Mouse (Mus musculus) urinary bladder, postnatal 10 days (tissue): Measurements from ENCODE around the gene Ampd1.
A peak's percentile ranks its signal among the peaks of the same experiment; 100 is the strongest.
"Not testable (repeated sequence)": the region's sequence is repeated elsewhere in the genome, so short reads cannot be mapped to it uniquely, and the experiment has no call there.

Source experiments
- DNase-seq: peaks from one replicate; pipeline ENCODE4 v3.0.0; 2022; ENCODE audit warnings: low spot score

Ampd1 gene

DNA sequence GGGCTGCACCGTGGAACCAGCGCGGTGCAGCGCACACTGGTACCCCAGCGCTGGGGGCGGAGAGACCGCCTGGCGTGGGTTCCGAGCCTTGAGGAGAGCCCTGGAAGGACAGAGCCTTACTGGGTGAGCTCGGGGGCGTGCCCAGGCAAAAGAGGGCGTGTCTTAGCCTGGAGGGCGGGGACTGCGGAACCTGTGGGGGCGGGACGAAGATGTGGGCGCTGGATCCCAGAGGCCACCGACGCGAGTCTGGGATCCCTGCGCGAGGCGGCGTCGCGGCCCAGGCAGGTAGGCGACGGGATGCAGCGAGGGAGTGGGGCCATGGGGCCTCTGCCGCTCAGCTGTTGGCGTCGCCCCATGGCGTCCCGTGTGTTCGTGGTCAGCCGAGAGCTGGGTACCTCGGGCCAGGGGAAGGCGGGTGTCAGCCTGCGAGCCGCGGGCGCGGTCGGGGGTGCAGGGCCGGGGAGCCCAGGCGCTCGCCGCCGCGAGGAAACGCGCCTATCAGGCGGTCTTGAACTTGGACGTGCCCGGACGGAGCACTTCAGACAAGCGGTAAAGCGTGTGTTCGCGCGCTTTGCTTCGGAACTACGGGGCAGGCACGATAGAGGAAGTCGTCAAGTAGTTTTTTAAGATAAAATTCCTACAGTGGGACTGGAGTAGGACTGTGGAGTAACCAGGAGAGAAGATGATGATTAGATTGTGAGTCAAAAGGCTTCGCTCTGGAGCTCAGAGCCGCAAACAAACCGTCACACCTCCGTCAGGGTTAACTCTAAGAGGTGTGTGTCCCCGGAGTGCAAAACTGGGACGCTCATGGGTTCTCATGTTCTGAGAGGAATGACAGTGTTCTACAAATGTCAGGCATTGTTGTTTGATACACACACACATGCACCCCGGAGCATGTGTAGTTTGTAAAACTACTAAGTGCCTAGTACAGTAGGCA is 28.9 kb downstream of the Ampd1 start, which contains the start of gene Dennd2c:
Dennd2c (plus strand) TSS at position 151 of the 937 bp plus-strand sequence.
- peak; percentile 91 for DNase-seq

GRCm38 (mm10) chr3:103107565-103108240 is 33.9 kb downstream of the Ampd1 start:
- no peak for DNase-seq

DNA sequence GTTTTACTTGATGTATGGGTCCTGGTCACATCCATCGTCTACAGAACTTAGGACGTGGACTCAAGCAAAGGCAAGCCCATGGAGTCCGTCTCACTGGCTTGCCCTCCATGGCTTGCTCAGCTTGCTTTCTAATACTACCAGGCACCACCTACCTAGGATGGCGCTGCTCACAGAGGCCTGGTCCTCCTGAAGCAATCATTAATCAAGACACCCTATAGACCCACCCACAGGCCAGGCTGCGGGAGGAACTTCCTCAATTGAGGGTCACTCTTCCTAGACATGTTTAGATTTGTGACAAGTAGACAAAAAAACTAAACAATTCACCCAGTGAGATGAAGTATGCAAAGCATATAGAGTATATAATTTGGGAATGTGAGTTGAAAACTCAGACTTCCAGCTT is 38.4 kb downstream of the Ampd1 start:
- no peak for DNase-seq

GRCm38 (mm10) chr3:103123636-103124035 is 49.8 kb downstream of the Ampd1 start:
- DNase-seq = no peak

DNA sequence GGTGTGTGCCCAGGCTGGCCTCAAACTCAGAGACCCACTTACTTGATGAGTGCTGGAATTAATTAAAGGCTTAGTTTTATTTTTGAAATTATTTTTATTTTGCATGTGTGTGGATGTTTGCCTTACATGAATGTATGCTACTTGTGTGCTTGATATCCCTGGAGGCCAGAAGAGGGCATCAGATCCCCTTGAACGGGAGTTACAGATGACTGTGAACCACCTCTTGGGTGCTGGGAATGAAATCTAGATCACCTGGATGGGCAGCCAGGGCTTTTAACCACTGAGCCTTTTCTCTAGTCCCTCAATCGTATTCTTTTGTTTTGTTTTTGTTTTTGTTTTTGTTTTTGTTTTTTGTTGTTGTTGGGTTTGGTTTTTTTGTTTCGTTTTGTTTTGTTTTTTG is 52.3 kb downstream of the Ampd1 start:
- no peak for DNase-seq

DNA sequence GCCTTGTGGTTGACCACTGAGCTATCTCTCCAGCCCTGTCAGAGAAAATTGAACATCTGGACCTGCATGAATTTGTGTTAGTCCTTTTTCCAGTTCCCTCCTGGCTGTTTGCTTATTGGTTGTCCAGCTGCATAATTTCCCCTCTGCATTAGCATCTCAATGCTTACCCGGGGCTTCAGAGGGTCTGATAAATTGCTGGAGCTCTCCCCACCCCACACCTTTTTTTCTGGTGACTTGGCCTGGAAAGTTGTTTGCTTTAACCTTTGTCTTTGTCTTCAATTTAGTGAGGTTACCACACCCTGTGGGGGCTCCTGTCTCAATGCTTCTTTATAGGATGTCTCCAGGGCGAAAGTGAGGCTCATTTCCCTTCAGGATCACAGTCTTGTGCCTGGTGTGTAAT is 53.4 kb downstream of the Ampd1 start:
- DNase-seq = no peak

GRCm38 (mm10) chr3:103127721-103128120 is 53.9 kb downstream of the Ampd1 start:
- no peak for DNase-seq

DNA sequence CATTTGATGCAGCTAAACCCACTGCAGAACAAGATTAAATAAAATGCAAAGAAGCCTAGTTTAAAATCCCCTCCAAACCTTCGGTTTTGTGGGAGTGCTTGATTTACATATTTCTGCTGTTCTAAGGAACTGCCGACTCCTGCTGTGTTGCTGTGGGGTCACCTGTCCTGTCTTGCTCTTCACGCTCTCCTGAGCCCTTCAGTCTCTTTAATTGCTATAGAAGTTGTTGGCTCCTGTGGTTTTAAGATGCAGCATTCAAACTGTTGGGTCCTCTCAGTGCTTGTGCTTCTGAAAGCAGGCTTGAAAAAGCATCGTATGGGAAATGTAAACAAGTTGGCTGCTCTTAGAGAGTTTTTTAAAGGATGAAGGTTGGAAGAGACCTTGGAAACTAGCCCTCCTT is 54.4 kb downstream of the Ampd1 start:
- no peak for DNase-seq

- no peak for DNase-seq
These were observed 55.7 kb downstream of the Ampd1 start for GRCm38 (mm10) chr3:103129367-103130159.

DNA sequence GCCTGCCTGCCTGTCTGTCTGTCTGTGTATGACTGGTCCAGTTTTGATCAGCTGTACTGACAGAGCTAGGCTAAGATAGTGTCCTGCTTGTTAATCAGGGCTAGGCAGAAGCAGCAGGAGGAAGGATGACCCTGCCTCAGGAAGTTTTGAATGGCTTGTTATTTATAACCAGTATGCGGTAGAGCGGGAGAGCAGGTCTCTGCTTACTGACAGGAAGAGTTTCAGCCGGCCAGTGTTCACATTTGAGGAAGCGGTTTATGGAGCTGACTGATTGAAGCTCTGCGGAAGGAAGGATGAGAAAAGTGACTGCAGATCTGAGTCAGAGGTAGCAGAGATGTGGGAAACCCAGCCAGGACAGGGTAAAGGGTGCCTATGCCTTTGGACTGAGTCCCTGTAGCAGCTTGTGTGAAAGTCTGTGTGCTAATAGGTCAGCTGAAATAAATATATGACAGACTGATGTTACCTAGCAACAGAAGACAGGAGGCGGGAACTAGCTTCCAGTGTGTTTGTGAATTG is 56.5 kb downstream of the Ampd1 start:
- no peak for DNase-seq

- no peak for DNase-seq
These were observed 59.3 kb downstream of the Ampd1 start for GRCm38 (mm10) chr3:103133098-103133497.

DNA sequence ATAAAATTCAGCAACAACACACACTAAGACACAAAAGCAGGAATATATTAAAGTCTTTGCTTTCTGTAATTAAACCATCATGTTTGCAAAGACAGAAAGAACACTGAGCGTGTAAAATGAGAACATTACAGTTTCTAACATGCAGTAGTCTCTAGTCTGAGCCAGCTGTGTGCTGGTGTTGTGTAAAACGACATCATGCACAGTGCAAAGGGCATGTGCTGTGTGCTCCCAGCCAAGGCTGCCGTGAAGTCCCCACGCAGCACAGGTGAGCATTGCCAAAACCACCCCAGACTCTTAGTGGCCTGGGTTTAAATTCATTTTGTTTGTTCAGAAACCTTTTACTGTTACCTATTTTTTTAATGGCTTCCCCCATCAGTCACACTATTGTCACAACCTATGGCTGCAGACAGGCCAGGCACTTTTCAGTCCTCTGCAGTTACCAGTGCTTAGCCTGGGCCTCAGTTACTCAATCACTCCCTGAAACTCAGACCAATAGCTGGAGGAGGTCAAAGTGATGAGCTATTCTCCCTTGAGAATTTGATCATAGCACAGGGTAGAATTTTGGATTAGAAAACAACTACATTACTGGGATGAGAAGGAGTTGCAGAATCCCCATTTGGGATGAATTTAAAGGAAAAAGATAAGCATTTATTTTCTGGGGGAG is 62.7 kb downstream of the Ampd1 start:
- DNase-seq = no peak

GRCm38 (mm10) chr3:103139047-103139446 is 65.2 kb downstream of the Ampd1 start:
- DNase-seq = no peak

- not testable (repeated sequence) for DNase-seq
These were observed 66.5 kb downstream of the Ampd1 start for GRCm38 (mm10) chr3:103140095-103140838.

DNA sequence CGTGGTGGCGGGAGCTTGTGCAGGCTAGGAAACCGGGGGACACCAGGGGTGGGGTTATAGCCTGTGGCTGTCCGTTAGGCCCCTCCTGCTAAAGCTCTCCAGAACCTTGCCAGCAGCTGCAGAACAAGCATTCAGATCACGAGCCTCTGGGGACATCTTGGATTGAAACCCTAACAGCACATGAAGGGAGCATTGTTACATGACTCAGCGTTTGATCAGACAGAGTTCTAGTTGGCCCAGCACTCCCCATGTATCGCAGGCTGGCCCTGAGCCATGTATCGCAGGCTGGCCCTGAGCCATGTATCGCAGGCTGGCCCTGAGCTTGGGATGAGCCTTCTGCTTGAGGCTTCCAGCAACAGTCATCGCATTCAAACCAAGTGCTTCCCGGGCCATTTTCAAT is 67.5 kb downstream of the Ampd1 start:
- no peak for DNase-seq

DNA sequence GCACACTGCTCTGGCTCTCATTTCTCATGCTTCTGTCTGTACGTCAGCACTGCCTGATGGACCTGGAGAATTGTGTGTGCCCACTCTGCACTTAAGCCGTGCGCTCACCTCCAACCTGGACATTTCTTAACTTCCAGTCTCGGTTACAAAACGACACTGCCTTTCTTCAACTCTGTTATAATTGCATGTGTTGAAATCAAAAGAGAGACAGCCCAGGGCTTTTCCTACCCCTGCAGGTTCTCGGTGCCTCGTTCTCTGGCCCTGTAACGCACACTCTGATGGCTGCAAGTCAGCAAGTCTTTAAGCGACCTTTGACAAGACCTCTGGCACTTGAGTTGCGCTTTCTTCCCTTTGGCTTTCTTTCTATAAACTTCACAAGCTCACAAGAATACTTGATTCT is 68.6 kb downstream of the Ampd1 start:
- no peak for DNase-seq

DNA sequence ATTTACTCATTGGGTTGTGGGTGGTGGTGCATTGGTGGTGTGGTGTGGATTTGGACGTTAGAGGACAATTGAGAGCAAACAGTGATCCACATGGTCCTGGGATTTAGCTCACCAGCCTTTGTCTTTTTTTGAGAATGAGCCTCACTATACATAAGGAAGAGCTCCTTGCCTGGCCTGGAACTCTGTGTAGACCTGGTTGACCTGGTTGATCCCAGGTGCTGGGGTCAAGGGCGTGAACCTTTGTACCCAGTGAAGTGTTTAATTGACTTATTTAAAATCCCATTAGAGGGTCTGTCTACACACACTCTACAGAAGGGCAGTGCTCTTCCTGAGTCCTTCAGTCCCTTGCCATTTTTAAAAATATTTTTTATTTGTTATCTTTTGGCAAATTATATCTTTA is 71.5 kb downstream of the Ampd1 start:
- DNase-seq = no peak

- DNase-seq = no peak
These were observed 72.0 kb downstream of the Ampd1 start for GRCm38 (mm10) chr3:103145791-103146190.

GRCm38 (mm10) chr3:103146330-103147166 is 72.7 kb downstream of the Ampd1 start:
- DNase-seq = no peak

DNA sequence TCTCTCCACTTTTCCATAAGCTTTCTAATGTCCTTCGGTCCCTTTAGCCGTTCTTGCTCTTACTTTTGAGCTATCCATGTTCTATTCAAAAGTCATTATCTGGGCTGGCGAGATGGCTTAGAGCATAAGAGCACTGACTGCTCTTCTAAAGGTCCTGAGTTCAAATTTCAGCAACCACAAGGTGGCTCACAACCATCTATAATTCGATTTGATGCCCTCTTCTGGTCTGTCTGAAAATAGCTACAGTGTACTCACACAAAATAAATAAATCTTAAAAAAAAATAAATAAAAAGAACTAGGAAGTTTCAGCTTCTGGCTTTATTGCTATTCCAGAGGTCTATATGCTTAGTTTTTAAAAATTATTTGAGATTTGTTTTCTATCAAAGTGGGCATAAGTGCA is 74.0 kb downstream of the Ampd1 start:
- DNase-seq = no peak
